Mouse (Mus musculus) right cerebral cortex, adult 2 months (tissue): ENCODE measurements at regions not wholly inside any gene's neighbourhood (a gene's known extent, or its start where the extent isn't known, plus 50 kb on each side); places are given as distances from the start of the nearest gene placed in this dataset.

Experiments
- DNase-seq, 2 experiments: peaks; one replicate each; pipeline ENCODE4 v3.0.0; 2021 to 2022; ENCODE audit warnings: low spot score in 2 of 2

DNA sequence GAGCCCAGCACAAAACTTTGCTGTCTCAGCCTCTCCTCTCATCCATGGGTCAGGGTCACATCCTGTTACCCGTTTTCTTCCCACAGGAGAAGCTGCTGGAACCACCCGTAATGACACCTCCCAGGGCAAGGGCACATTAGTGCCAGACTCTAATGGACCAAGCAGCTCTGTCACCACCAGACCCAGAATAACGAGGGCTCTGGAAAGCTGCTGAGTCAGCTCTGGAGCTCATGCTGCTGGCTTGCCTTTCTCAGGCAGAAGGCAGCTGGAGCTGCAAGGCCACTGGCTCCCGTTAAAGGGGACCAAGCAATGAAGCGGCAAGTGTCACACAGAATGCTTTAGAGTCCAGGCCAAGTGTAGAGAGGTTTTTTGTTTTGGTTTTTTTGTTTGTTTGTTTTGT lies 268.9 kb downstream of the Ptpru start:
- no peak for DNase-seq

- DNase-seq = no peak
These were observed 260.5 kb downstream of the Ptpru start for GRCm38 (mm10) chr4:131577571-131577970.

- DNase-seq = no peak
These were observed 252.1 kb downstream of the Ptpru start for GRCm38 (mm10) chr4:131585946-131586345.

- no peak for DNase-seq
These were observed 250.6 kb downstream of the Ptpru start for GRCm38 (mm10) chr4:131587536-131587935.

DNA sequence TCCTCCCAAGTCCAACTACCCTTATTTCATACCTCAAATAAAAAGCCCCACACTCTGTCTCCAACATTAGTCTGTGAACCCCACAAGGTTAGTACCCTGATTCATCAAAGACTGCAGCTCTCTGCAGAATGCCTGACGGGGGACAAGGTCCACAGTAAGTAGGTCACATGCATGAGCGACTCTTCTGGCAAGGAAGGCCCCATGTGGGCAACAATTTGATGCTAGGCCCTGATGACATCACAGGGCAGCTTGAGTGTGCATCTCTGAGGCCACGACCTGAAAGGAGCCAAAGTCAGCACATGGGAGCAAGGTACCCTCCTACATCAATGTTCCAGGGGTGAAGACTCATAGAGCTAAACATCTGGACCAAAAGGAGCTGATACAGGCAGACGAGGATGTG lies 248.0 kb downstream of the Ptpru start:
- DNase-seq = no peak

- no peak for DNase-seq
These were observed 246.6 kb downstream of the Ptpru start for GRCm38 (mm10) chr4:131591456-131591855.

DNA sequence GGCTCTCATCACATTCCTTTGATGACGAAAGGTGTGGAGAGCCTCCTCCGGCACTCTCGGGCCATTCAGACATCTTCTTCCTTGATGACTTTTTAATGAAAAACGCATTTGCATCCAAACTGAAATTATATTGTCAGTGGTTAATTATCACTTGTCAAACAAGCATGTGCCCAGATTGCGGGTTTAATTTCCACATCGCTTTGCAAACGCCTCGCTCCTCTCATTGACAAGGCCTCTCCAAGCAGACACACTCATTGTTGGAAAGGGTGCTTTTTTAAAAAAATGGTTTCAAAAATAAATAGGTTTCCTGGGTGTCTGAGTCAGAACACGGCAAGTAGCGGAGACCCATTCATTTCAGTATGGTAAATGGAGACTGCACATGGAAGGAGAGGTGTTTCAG lies 240.1 kb downstream of the Ptpru start:
- DNase-seq = peak in 1 of 2 experiments; percentile 5

DNA sequence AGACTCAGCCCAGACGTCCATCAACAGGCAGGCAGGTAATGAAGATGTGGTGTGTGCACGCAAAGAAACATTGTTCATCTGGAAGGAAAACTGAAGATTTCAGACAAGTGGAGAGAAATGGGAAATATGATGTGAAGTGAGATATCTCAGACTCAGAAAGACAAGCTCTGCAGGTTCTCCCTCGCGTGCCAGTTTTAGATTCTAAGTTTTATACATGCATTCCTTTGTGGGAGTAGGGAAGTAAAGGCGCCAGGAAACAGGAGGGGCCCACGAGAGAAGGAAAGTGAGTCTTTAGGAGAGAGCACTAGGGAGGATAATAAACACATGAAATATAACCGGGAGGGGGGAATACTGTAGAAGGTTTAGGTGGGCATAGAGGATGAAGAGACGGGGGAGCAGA lies 223.7 kb downstream of the Ptpru start:
- no peak for DNase-seq

GRCm38 (mm10) chr4:131615587-131615986 lies 222.5 kb downstream of the Ptpru start:
- peak; percentile 20 for DNase-seq

GRCm38 (mm10) chr4:131638105-131638504 lies 200.0 kb downstream of the Ptpru start:
- DNase-seq = no peak

DNA sequence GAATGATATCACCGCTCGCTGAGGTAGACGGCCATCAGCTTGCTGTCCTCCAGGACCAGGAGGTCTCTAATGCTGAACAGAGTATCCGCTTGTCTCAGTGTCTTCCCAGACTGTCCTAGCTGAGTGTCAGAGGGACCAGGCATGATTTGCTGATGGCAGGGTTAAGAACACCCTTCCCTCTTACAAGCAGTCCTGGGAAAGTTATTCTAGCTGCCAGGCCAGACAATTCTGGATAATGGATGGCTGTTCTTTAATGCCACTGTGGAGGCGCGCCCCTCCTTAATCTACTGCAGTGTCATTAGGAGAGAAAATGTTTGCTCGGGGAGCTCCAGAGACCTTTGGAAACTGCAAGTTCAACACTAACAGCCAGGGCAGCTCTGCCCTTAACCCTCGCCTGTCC lies 182.1 kb downstream of the Ptpru start:
- no peak for DNase-seq

GRCm38 (mm10) chr4:131657922-131658321 lies 180.2 kb downstream of the Ptpru start:
- DNase-seq = no peak

GRCm38 (mm10) chr4:131660931-131661330 lies 177.2 kb downstream of the Ptpru start:
- DNase-seq = no peak

DNA sequence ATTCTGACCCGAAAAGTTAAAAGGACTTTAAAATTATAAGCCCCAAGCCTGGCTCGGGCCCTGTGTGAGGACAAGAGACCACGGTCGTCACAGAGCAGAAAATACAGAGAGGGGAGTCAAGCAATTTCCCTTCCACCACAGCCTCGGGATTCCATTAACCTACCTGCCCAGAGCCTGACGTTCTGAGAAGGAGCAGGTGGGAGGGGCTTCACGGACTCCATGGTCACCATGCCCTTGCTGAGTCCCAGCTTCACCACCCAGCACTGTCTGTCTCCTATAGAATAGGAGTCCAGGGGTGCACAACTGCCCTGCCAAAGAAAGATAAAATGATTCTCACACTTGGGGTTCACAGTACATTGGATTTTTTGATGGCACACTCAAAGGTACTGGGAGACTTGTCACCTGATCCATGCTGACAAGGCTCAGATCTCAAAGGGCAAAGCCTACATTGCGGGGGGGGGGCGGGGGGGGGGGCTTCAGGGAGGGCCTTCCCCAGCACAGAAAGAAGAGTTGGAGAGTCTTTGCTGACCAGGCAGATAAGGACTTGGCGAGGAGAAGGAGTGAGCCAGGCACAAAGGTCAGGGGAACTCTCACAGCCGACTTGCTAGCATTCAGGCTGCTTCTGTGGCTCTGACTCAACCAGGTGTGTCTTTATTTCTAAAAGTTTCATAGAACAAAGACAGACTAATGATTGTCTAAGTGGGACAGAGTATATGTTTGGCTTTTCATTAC lies 166.1 kb downstream of the Ptpru start:
- no peak for DNase-seq

GRCm38 (mm10) chr4:131677966-131678365 lies 160.1 kb downstream of the Ptpru start:
- DNase-seq = no peak

- DNase-seq = no peak
These were observed 154.9 kb downstream of the Ptpru start for GRCm38 (mm10) chr4:131683176-131683575.

- no peak for DNase-seq
These were observed 152.5 kb downstream of the Ptpru start for GRCm38 (mm10) chr4:131685544-131685943.

- DNase-seq = no peak
These were observed 143.9 kb downstream of the Ptpru start for GRCm38 (mm10) chr4:131694232-131694631.

GRCm38 (mm10) chr4:131695941-131696912 lies 141.9 kb downstream of the Ptpru start:
- DNase-seq = peak; percentile 66 to 68
